Mouse (Mus musculus) myocyte (in vitro differentiated cells): ENCODE measurements around the gene Mthfd1. TPM values are rescaled to one million over a fixed set of nuclear protein-coding genes. Genes with fewer than 3 reads are reported as not detected.

Source experiments
- H3K27me3 ChIP-seq: one replicate; pipeline ENCODE4 v1.6.1; 2011; ENCODE audit not compliant: control insufficient read depth, insufficient read depth, insufficient read length
- H3K36me3 ChIP-seq: one replicate; pipeline ENCODE4 v1.6.1; 2011; ENCODE audit not compliant: control insufficient read depth, insufficient read depth
- H3K4me2 ChIP-seq: one replicate; pipeline ENCODE4 v1.6.1; 2011; ENCODE audit warnings: low read depth, control low read depth
- H3K4me3 ChIP-seq: one replicate; pipeline ENCODE4 v1.5.1; 2011; ENCODE audit warnings: mild to moderate bottlenecking, control low read depth, moderate library complexity
- H3K79me2 ChIP-seq: one replicate; pipeline ENCODE4 v1.6.1; 2011; ENCODE audit not compliant: control insufficient read depth, insufficient read depth
- H3ac ChIP-seq: one replicate; pipeline ENCODE4 v1.6.1; 2011; ENCODE audit not compliant: control insufficient read depth, insufficient read length
- CEBPB ChIP-seq: IDR thresholded peaks from 2 replicates; pipeline ENCODE4 v1.6.1; 2011; ENCODE audit warnings: mild to moderate bottlenecking, moderate library complexity; ENCODE audit not compliant: poor library complexity, insufficient read depth, severe bottlenecking
- E2F4 ChIP-seq: IDR thresholded peaks from one replicate; pipeline ENCODE4 v1.6.1; 2011; ENCODE audit warnings: mild to moderate bottlenecking, control low read depth, moderate library complexity; ENCODE audit not compliant: insufficient read depth
- MAX ChIP-seq: IDR thresholded peaks from one replicate; pipeline ENCODE4 v1.6.1; 2011; ENCODE audit warnings: low read depth, mild to moderate bottlenecking, control low read depth
- MYOD1 ChIP-seq, 3 experiments: IDR thresholded peaks; one replicate each; pipeline ENCODE4 v1.6.1; 2011; ENCODE audit warnings: control low read depth in 2 of 3, low read depth in 2 of 3, mild to moderate bottlenecking in 2 of 3, moderate library complexity in 1 of 3; ENCODE audit not compliant: insufficient read length in 2 of 3, control insufficient read depth in 1 of 3
- MYOG ChIP-seq, 3 experiments: IDR thresholded peaks; one replicate each; pipeline ENCODE4 v1.6.1; 2011; ENCODE audit warnings: control low read depth in 2 of 3, low read depth in 2 of 3, mild to moderate bottlenecking in 2 of 3; ENCODE audit not compliant: insufficient read length in 2 of 3, control insufficient read depth in 1 of 3, insufficient read depth in 1 of 3
- POLR2A ChIP-seq: IDR thresholded peaks from one replicate; pipeline ENCODE4 v1.6.1; 2011; ENCODE audit warnings: low read depth, mild to moderate bottlenecking, control low read depth, moderate library complexity; ENCODE audit not compliant: insufficient read length
- POLR2AphosphoS2 ChIP-seq: IDR thresholded peaks from one replicate; pipeline ENCODE4 v1.6.1; 2011; ENCODE audit warnings: low read depth, control low read depth; ENCODE audit not compliant: insufficient read length
- REST ChIP-seq: IDR thresholded peaks from one replicate; pipeline ENCODE4 v1.6.1; 2011; ENCODE audit warnings: mild to moderate bottlenecking, control low read depth, moderate library complexity; ENCODE audit not compliant: insufficient read depth, insufficient read length
- SRF ChIP-seq: IDR thresholded peaks from one replicate; pipeline ENCODE4 v1.6.1; 2011; ENCODE audit warnings: low read depth; ENCODE audit not compliant: control insufficient read depth, insufficient read length
- TCF12 ChIP-seq: IDR thresholded peaks from one replicate; pipeline ENCODE4 v1.6.1; 2011; ENCODE audit warnings: mild to moderate bottlenecking, control low read depth; ENCODE audit not compliant: poor library complexity, insufficient read depth, severe bottlenecking
- TCF3 ChIP-seq: IDR thresholded peaks from one replicate; pipeline ENCODE4 v1.6.1; 2011; ENCODE audit warnings: low read depth, control low read depth; ENCODE audit not compliant: insufficient read length
- USF1 ChIP-seq: IDR thresholded peaks from one replicate; pipeline ENCODE4 v1.6.1; 2011; ENCODE audit warnings: low read depth, mild to moderate bottlenecking, control low read depth, moderate library complexity
- polyA plus RNA-seq: library from polyadenylated mRNA; unstranded; fragments of >200 nt; fragmentation: generic; extraction: Trizol; gene quantifications from one replicate; pipeline ENCODE4 v1.2.1, GENCODE M21; 2012; ENCODE audit warnings: missing spikeins

Mthfd1 gene
- polyA plus RNA-seq, 1 experiment: 31.8 TPM

DNA sequence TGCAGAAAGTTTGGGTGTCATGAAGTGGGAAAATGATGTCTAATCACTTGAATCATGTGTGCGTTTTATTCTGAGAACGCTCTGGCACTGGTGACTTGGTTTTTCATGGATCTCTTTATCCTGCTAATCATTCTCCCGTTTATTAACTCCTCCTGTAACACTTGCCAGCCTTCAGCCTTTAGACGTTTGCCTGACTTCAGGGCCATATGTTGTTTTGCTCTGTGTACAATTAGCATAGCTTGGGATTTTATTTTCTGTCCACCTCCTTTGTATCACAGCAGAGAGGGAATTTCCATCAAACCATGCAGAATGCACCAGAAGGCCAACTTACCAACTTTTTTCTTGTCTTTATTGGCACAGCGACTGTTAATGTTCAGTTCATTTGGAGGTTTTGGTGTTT is 42.7 kb downstream of the Mthfd1 start:
- H3K36me3 ChIP-seq: peaks cover 36% of the 10 kb centered on the region
- TF ChIP-seq TCF12 (no peak), MAX (no peak), POLR2AphosphoS2 (no peak), TCF3 (no peak), REST (no peak), MYOD1 (IDR thresholded peaks at IDR 0.05; ENCODE audit: control insufficient read depth in 1 of 3, insufficient read length in 2 of 3, low read depth in 2 of 3) (no peak), USF1 (no peak), E2F4 (no peak), POLR2A (no peak), SRF (no peak)
- H3ac ChIP-seq: no peak overlapping the region
- no peak overlapping the region for H3K4me3 ChIP-seq
- H3K79me2 ChIP-seq: no peaks in the 10 kb centered on the region
- no peak overlapping the region for H3K4me2 ChIP-seq
- H3K27me3 ChIP-seq: no peaks in the 10 kb centered on the region

DNA sequence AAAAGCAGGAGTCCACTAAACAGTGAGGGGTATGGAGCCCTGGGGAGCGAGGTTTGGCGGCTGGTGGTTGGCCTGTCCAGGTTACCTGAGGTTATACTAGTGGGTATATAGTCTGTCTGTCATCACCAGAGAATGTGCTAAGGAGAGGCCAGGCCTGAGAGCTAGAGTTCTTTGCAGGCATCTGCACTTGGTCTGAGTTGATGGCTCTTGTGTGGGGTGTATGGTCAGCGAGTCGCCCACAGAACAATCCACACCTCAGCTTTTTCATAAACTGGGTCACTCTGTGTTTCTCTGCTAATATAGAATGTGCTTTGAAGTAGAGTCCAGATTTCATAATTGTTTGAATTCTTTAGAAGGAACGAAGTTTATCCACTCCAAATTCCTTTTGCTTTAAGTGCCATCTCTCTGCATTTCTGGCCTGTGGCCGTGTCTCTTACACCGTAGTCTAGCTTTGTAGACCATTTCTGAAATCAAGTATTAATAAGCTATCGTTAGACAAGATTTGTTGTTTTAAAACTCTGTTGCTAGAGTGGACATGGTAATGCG is 44.3 kb downstream of the Mthfd1 start:
- H3K36me3 ChIP-seq: peaks cover 31% of the 10 kb centered on the region
- H3K79me2 ChIP-seq: no peaks in the 10 kb centered on the region
- H3K27me3 ChIP-seq: no peaks in the 10 kb centered on the region
- no peak overlapping the region for H3K4me2 ChIP-seq
- no peak overlapping the region for H3ac ChIP-seq
- TF ChIP-seq MAX (no peak), TCF3 (no peak), SRF (no peak), POLR2AphosphoS2 (no peak), CEBPB (no peak), MYOD1 (IDR thresholded peaks at IDR 0.05; ENCODE audit: control insufficient read depth in 1 of 3, insufficient read length in 2 of 3, low read depth in 2 of 3) (no peak), REST (no peak), POLR2A (no peak), TCF12 (no peak), E2F4 (no peak), MYOG (IDR thresholded peaks at IDR 0.05; ENCODE audit: control insufficient read depth in 1 of 3, insufficient read depth in 1 of 3, insufficient read length in 2 of 3, low read depth in 2 of 3) (no peak), USF1 (no peak)
- no peak overlapping the region for H3K4me3 ChIP-seq

DNA sequence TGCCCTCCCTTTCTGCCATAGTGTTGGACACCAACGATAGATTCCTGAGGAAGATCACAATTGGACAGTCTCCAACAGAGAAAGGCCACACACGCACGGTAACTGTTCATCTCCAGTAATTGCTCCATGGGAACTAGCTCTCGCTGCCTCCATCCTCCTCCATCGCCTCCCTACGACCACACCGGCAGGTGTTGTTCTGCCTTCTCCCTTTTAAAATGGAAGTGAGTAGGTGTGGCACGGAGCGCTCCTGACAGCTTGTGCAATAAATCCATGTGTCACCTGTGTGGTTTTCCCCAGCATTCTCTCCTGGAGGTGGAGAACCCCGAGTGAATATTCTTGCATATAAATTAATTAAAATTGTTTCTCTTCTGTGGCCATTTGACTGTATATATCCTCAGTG is 45.3 kb downstream of the Mthfd1 start:
- peaks cover 24% of the 10 kb centered on the region for H3K36me3 ChIP-seq
- no peak overlapping the region for H3ac ChIP-seq
- H3K27me3 ChIP-seq: no peaks in the 10 kb centered on the region
- H3K4me3 ChIP-seq: no peak overlapping the region
- no peak overlapping the region for H3K4me2 ChIP-seq
- no peaks in the 10 kb centered on the region for H3K79me2 ChIP-seq
- no peak for TF ChIP-seq E2F4

DNA sequence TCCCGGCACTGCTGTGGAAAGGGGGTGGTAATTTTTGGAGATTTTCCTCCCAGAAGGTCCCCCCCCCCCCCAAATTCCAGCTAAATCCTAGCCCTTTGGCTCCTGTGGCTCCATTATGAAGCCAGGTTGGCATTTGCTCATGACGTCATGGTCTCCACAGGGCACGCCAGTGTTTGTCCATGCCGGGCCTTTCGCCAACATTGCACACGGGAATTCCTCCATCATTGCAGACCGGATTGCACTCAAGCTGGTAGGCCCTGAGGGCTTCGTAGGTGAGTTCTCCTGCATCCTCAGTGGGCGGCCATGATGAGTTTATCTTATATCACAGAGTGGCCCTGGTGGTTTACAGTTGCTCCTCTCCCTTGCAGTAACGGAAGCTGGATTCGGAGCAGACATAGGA is 48.4 kb downstream of the Mthfd1 start:
- H3K4me3 ChIP-seq: no peak overlapping the region
- TF ChIP-seq E2F4 (no peak), SRF (no peak), MYOD1 (IDR thresholded peaks at IDR 0.05; ENCODE audit: control insufficient read depth in 1 of 3, insufficient read length in 2 of 3, low read depth in 2 of 3) (no peak), MYOG (IDR thresholded peaks at IDR 0.05; ENCODE audit: control insufficient read depth in 1 of 3, insufficient read depth in 1 of 3, insufficient read length in 2 of 3, low read depth in 2 of 3) (no peak), CEBPB (no peak), POLR2A (no peak), TCF12 (no peak), MAX (no peak), POLR2AphosphoS2 (no peak), USF1 (no peak), REST (no peak), TCF3 (no peak)
- H3K27me3 ChIP-seq: no peaks in the 10 kb centered on the region
- no peaks in the 10 kb centered on the region for H3K79me2 ChIP-seq
- peaks cover 16% of the 10 kb centered on the region for H3K36me3 ChIP-seq
- no peak overlapping the region for H3ac ChIP-seq
- H3K4me2 ChIP-seq: no peak overlapping the region

DNA sequence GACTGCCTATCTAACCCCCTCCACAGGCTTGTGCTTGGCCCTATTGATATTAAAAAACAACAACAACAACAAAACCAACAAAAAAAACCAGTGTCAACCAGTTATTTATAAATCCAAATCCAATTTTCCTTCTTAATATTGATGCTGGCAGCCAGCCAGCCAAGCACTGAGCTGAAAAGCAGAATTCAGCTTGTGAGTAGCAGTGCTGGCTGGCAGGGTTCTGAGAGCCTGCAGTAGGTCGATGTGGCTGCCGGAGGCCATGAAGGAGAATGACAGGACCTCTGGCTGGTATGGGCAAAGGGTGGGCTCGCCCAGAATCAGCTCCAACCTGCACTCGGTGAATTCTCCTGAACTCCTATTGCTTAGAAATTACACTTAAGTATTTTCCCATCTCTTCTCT is 49.1 kb downstream of the Mthfd1 start:
- Histone ChIP-seq H3K4me2 (no peak overlapping the region), H3K27me3 (no peaks in the 10 kb centered on the region), H3K4me3 (no peak overlapping the region), H3ac (no peak overlapping the region), H3K79me2 (no peaks in the 10 kb centered on the region), H3K36me3 (peaks cover 16% of the 10 kb centered on the region)
- TF ChIP-seq SRF (no peak), REST (no peak), USF1 (no peak), MYOG (IDR thresholded peaks at IDR 0.05; ENCODE audit: control insufficient read depth in 1 of 3, insufficient read depth in 1 of 3, insufficient read length in 2 of 3, low read depth in 2 of 3) (no peak), POLR2A (no peak), MYOD1 (IDR thresholded peaks at IDR 0.05; ENCODE audit: control insufficient read depth in 1 of 3, insufficient read length in 2 of 3, low read depth in 2 of 3) (no peak), TCF12 (no peak), MAX (no peak), CEBPB (no peak), TCF3 (no peak), POLR2AphosphoS2 (no peak), E2F4 (no peak)
